Mouse (Mus musculus): ENCODE measurements at regions not wholly inside any gene's neighbourhood (a gene's known extent, or its start where the extent isn't known, plus 50 kb on each side); places are given as distances from the start of the nearest gene placed in this dataset.
"Not testable (repeated sequence)": the region's sequence is repeated elsewhere in the genome, so short reads cannot be mapped to it uniquely, and the experiment has no call there.

DNA sequence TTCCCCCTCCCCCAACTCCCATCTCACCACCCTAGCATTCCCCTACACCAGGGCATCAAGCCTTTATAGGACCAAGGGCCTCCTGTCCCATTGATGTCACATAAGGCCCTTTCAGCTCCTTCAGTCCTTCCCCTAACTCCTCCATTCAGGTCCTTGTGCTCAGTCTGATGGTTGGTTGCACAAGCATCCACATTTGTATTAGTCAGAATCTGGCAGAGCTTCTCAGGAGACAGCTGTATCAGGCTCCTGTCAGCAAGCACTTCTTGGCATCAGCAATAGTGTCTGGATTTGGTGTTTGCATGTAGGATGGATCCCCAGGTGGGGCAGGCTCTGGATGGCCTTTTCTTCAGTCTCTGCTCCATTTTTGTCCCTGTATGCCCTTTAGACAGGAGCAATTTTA, 237.4 kb upstream of the Slc39a10 start:
- H3K4me1 ChIP-seq (replicated peaks; ENCODE audit: control insufficient read depth, insufficient read depth, low read length); H3K9ac ChIP-seq (ENCODE audit: low read length); H3K4me2 ChIP-seq (ENCODE audit: low read depth, low read length, severe bottlenecking); DNase-seq (ENCODE audit: low spot score); H3K27me3 ChIP-seq (ENCODE audit: control insufficient read depth, insufficient read depth, low read length); H3K27ac ChIP-seq (ENCODE audit: low read depth, low read length); H3K4me3 ChIP-seq (ENCODE audit: low read depth, low read length); ATAC-seq (replicated peaks; ENCODE audit: low FRiP score); H3K36me3 ChIP-seq (ENCODE audit: control insufficient read depth, insufficient read depth, low read length); H3K9me3 ChIP-seq (ENCODE audit: control insufficient read depth, low read length): not testable (repeated sequence)

DNA sequence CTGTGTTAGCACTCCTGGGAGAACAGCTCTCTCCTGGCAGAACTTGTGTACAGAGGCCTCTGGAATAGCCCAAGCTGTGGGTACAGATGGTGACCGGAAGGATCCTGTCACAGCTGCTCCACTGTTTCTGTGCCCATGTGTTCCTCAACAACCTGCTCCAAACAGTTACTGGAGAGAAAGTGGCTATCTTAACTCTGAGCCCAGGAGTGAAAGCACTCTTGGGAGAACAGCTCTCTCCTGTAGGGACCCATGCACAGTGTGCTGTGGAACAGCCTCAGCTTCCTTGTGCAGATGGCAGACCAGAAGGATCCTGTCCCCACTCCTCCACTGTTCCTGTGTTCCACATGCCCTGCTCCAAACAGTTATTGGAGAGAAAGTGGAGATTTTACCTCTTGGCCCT, 227.0 kb upstream of the Slc39a10 start:
- no peak overlapping the region for H3K9ac ChIP-seq (ENCODE audit: low read length)
- 94% methylated on average over 1 of the region's 1 CpGs for WGBS
- no peak; the same call in 1 of the 2 replicates for ATAC-seq (replicated peaks; ENCODE audit: low FRiP score)

DNA sequence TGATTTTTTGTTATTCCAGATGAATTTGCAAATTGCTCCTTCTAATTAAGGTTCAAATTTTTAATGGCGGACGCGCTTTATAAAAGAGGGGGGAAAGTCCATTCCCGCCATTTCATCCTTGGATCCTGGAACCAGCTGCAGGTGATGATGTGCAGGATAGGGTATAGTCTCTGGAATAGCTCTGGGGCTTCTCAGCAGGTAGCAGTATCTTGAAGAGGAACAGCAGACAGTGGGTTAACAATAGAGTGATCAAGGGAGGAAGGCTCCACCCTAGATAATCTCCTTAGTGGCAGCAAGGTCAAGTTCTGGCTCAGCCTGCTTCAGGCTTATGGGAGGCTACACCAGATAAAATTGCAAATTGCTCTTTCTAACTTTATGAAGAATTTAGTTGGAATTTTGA, 224.0 kb upstream of the Slc39a10 start:
- H3K36me3 ChIP-seq (ENCODE audit: control insufficient read depth, insufficient read depth, low read length); H3K4me3 ChIP-seq (ENCODE audit: low read depth, low read length); H3K4me2 ChIP-seq (ENCODE audit: low read depth, low read length, severe bottlenecking); H3K9me3 ChIP-seq (ENCODE audit: control insufficient read depth, low read length); H3K9ac ChIP-seq (ENCODE audit: low read length); DNase-seq (ENCODE audit: low spot score); H3K4me1 ChIP-seq (replicated peaks; ENCODE audit: control insufficient read depth, insufficient read depth, low read length); ATAC-seq (replicated peaks; ENCODE audit: low FRiP score); H3K27ac ChIP-seq (ENCODE audit: low read depth, low read length); H3K27me3 ChIP-seq (ENCODE audit: control insufficient read depth, insufficient read depth, low read length): not testable (repeated sequence)
- 97% methylated on average over 4 of the region's 4 CpGs for WGBS

More for the DNA sequence above, 227.0 kb upstream of the Slc39a10 start:
- H3K4me3 ChIP-seq (ENCODE audit: low read depth, low read length): no peak overlapping the region
- no peak for DNase-seq (ENCODE audit: low spot score)
- no peak overlapping the region for H3K4me2 ChIP-seq (ENCODE audit: low read depth, low read length, severe bottlenecking)
- H3K27me3 ChIP-seq (ENCODE audit: control insufficient read depth, insufficient read depth, low read length): no peaks in the 10 kb centered on the region
- H3K36me3 ChIP-seq (ENCODE audit: control insufficient read depth, insufficient read depth, low read length): no peaks in the 10 kb centered on the region
- H3K4me1 ChIP-seq (replicated peaks; ENCODE audit: control insufficient read depth, insufficient read depth, low read length): no peaks in the 10 kb centered on the region
- H3K9me3 ChIP-seq (ENCODE audit: control insufficient read depth, low read length): no peaks in the 10 kb centered on the region
- no peak overlapping the region for H3K27ac ChIP-seq (ENCODE audit: low read depth, low read length)

DNA sequence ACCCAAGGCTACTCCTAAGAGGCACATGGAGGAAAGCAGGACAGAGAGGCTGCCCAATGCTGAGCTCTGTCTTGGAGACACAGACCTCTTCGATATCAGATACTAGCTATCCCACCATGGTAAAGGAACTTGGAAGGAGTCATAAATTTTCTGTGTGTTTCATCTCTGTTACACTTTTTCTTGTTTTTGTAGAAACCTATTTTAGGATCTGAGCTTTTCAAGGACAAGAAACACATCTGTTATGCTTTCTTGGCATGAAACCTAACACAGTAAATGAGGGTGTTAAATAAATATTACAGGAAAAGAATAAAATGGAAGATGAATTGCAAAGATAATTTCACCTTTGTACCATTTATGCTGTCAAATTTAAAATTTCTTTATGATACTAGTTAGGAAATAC, 219.8 kb upstream of the Slc39a10 start:
- ATAC-seq (replicated peaks; ENCODE audit: low FRiP score): no peak
- no peak overlapping the region for H3K4me2 ChIP-seq (ENCODE audit: low read depth, low read length, severe bottlenecking)
- no peaks in the 10 kb centered on the region for H3K9me3 ChIP-seq (ENCODE audit: control insufficient read depth, low read length)
- no peak overlapping the region for H3K9ac ChIP-seq (ENCODE audit: low read length)
- H3K4me3 ChIP-seq (ENCODE audit: low read depth, low read length): no peak overlapping the region
- DNase-seq (ENCODE audit: low spot score): no peak
- WGBS: 95% methylated on average over 1 of the region's 1 CpGs
- H3K27me3 ChIP-seq (ENCODE audit: control insufficient read depth, insufficient read depth, low read length): no peaks in the 10 kb centered on the region
- no peaks in the 10 kb centered on the region for H3K4me1 ChIP-seq (replicated peaks; ENCODE audit: control insufficient read depth, insufficient read depth, low read length)
- no peak overlapping the region for H3K27ac ChIP-seq (ENCODE audit: low read depth, low read length)
- no peaks in the 10 kb centered on the region for H3K36me3 ChIP-seq (ENCODE audit: control insufficient read depth, insufficient read depth, low read length)

DNA sequence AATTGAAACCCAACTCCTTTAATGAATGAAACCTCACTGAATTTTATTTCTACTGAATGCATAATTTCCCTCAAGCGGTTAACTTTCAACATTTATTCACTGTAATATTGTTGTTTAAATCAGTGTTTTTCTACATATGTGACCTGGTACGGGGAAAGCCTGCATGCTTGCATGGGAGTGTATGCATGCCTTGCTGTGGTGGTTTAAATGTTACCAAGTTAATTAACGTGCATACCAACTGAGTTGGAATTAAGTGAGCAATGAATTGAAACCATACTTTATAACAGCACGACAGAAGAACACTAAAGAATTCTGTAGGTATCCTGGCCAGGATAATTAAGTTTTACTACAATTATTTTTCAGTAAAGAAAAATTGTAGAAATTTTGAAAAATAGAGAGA, 211.4 kb upstream of the Slc39a10 start:
- 53% methylated on average over 4 of the region's 4 CpGs for WGBS
- no peaks in the 10 kb centered on the region for H3K27me3 ChIP-seq (ENCODE audit: control insufficient read depth, insufficient read depth, low read length)
- H3K4me3 ChIP-seq (ENCODE audit: low read depth, low read length): no peak overlapping the region
- peaks cover 2% of the 10 kb centered on the region; the same call in 1 of the 2 replicates for H3K4me1 ChIP-seq (replicated peaks; ENCODE audit: control insufficient read depth, insufficient read depth, low read length)
- no peaks in the 10 kb centered on the region for H3K9me3 ChIP-seq (ENCODE audit: control insufficient read depth, low read length)
- H3K9ac ChIP-seq (ENCODE audit: low read length): no peak overlapping the region
- H3K36me3 ChIP-seq (ENCODE audit: control insufficient read depth, insufficient read depth, low read length): no peaks in the 10 kb centered on the region
- no peak overlapping the region for H3K4me2 ChIP-seq (ENCODE audit: low read depth, low read length, severe bottlenecking)
- ATAC-seq (replicated peaks; ENCODE audit: low FRiP score): peak; percentile 79
- DNase-seq (ENCODE audit: low spot score): no peak
- H3K27ac ChIP-seq (ENCODE audit: low read depth, low read length): no peak overlapping the region

DNA sequence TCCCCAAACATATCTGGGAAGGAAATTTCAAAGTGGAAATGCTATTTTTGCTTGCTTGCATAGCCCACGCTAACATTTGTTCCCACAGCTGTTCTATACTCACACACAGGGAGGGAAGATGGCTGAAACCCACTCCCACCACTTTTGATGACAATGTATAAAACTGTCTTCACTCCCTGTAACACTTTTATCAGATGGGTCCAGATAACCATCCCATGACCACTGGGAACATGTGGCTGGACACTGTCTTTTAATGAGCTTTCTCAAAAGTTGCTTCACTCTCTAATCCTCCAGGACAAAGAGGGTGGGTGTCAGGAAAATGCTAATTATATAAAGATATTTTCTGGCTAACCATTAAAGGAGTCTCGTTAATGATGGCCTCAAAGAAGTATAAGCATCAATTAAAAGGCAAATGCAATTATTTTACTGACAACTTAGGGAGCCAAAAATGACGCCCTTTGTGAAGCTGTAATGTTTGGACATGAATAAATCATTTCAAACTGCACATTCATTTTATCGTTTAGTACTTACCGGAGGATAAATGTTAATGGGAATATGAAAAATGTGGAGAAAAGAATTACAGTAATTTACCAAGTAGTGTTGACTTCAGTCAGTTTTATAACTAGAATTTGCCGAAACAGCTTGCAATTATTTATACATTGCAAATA, 210.8 kb upstream of the Slc39a10 start:
- Histone ChIP-seq H3K27ac (ENCODE audit: low read depth, low read length) (no peak overlapping the region), H3K4me2 (ENCODE audit: low read depth, low read length, severe bottlenecking) (no peak overlapping the region)
- peak; percentile 86 for ATAC-seq (replicated peaks; ENCODE audit: low FRiP score)

DNA sequence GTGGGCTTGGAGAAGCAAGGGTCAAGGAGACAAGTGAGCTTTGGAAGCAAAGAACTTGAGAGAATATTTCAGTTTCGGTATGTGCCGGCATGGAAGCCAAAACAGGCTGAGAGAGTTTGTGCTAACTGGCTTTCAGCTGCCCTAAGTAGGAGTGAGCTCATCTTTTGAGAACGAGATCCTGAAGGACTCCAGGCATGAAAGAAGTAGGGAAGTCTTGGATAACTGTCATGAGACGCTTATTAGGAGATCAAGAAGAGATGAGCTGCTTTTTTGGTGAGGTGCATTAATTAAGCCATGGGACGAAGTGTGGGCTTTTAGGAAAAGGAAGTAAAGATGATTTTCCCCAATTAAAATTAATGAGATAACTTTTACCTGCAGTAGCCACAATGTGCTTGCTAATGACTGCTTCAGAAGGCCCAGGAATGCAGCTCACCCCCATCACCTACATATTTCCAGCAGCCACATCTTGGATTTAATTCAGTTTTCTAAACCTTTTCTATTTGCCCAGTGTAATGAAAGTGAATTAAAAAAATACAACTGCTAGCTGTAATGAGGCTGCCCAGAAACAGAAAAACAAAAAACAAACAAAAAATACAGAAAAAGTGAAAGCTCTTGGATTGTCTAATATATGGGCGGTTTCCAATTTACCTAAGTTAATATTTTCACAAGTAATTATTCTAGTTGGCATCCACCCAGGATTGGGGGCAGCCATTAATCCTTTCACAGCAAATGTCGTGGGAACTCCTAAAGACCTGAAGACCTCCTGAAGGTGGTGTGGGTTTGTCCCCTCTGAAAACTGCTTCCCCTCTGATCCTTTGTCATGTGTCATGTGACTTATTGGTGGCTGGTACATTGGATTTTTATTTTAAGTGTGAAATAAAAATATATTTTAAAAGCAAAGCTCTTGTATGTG, 204.7 kb upstream of the Slc39a10 start:
- Histone ChIP-seq H3K9me3 (ENCODE audit: control insufficient read depth, low read length) (no peaks in the 10 kb centered on the region), H3K4me1 (replicated peaks; ENCODE audit: control insufficient read depth, insufficient read depth, low read length) (no peaks in the 10 kb centered on the region), H3K4me2 (ENCODE audit: low read depth, low read length, severe bottlenecking) (no peak overlapping the region), H3K36me3 (ENCODE audit: control insufficient read depth, insufficient read depth, low read length) (no peaks in the 10 kb centered on the region), H3K9ac (ENCODE audit: low read length) (no peak overlapping the region), H3K27me3 (ENCODE audit: control insufficient read depth, insufficient read depth, low read length) (no peaks in the 10 kb centered on the region), H3K4me3 (ENCODE audit: low read depth, low read length) (no peak overlapping the region), H3K27ac (ENCODE audit: low read depth, low read length) (peak overlapping the region; percentile 76)
- ATAC-seq (replicated peaks; ENCODE audit: low FRiP score) (peak; percentile 79), DNase-seq (ENCODE audit: low spot score) (peak; percentile 50)
- 54% methylated on average over 7 of the region's 7 CpGs for WGBS

More for the DNA sequence above, 210.8 kb upstream of the Slc39a10 start:
- H3K9ac ChIP-seq (ENCODE audit: low read length): no peak overlapping the region
- no peak overlapping the region for H3K4me3 ChIP-seq (ENCODE audit: low read depth, low read length)
- H3K9me3 ChIP-seq (ENCODE audit: control insufficient read depth, low read length): no peaks in the 10 kb centered on the region
- no peaks in the 10 kb centered on the region for H3K36me3 ChIP-seq (ENCODE audit: control insufficient read depth, insufficient read depth, low read length)
- H3K4me1 ChIP-seq (replicated peaks; ENCODE audit: control insufficient read depth, insufficient read depth, low read length): peaks cover 2% of the 10 kb centered on the region; the same call in 1 of the 2 replicates
- no peak for DNase-seq (ENCODE audit: low spot score)
- H3K27me3 ChIP-seq (ENCODE audit: control insufficient read depth, insufficient read depth, low read length): no peaks in the 10 kb centered on the region
- WGBS: 50% methylated on average over 6 of the region's 6 CpGs

DNA sequence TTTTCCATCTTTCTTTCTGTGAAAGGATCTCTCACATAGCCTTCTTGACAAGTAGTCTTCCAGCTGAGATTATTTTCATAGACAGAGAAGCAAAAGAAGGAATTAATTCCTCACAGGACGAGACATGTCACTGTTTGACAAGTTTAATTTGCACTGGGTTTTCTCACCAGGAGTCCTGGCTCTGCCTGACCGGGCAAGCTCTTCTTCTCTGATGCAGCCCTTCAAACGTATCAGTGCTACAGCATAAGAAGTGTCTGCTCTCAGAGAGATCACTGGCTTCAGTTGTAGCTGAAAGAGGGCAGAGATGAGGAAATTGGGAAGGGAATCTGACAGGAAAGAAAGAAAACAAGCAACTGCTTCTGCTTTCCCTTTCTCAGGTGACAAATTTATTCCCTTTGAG, 201.8 kb upstream of the Slc39a10 start:
- H3K9me3 ChIP-seq (ENCODE audit: control insufficient read depth, low read length): no peaks in the 10 kb centered on the region
- H3K9ac ChIP-seq (ENCODE audit: low read length): no peak overlapping the region
- H3K36me3 ChIP-seq (ENCODE audit: control insufficient read depth, insufficient read depth, low read length): no peaks in the 10 kb centered on the region
- no peak overlapping the region for H3K4me3 ChIP-seq (ENCODE audit: low read depth, low read length)
- no peak overlapping the region for H3K27ac ChIP-seq (ENCODE audit: low read depth, low read length)
- DNase-seq (ENCODE audit: low spot score): no peak
- no peak overlapping the region for H3K4me2 ChIP-seq (ENCODE audit: low read depth, low read length, severe bottlenecking)
- no peak for ATAC-seq (replicated peaks; ENCODE audit: low FRiP score)
- no peaks in the 10 kb centered on the region for H3K27me3 ChIP-seq (ENCODE audit: control insufficient read depth, insufficient read depth, low read length)
- 25% methylated on average over 3 of the region's 3 CpGs for WGBS
- H3K4me1 ChIP-seq (replicated peaks; ENCODE audit: control insufficient read depth, insufficient read depth, low read length): no peaks in the 10 kb centered on the region

All from forebrain, embryonic 11.5 days (tissue).